Mouse (Mus musculus) liver, embryonic 14.5 days (tissue): ENCODE data around the gene Mms22l. TPM values are rescaled to one million over a fixed set of nuclear protein-coding genes. Genes with fewer than 3 reads are reported as not detected.

ENCODE experiments used
- ATAC-seq: fragments of 200-750 bp; cut with Nextera tagmentation; 2 replicates; pipeline ENCODE4 v1.8.0; 2017; ENCODE audit warnings: moderate number of reproducible peaks, mild to moderate bottlenecking, moderate library complexity; ENCODE audit not compliant: insufficient read depth
- DNase-seq, 3 experiments: peaks; one replicate each; pipeline ENCODE4 v3.0.0-alpha.2; 2012 to 2013; ENCODE audit warnings: low read depth in 3 of 3, low spot score in 3 of 3
- H3K27ac ChIP-seq: fragments of 300-500 bp; sonication (generic); 2 replicates; pipeline ENCODE4 v1.5.1; 2014; ENCODE audit warnings: moderate library complexity, mild to moderate bottlenecking, control low read depth, inconsistent platforms
- H3K27me3 ChIP-seq: fragments of 300-500 bp; sonication (generic); 2 replicates; pipeline ENCODE4 v1.6.1; 2014; ENCODE audit warnings: mild to moderate bottlenecking, low read length, moderate library complexity; ENCODE audit not compliant: control insufficient read depth, insufficient read depth
- H3K36me3 ChIP-seq: fragments of 300-500 bp; sonication (generic); replicated peaks from 2 replicates; pipeline ENCODE4 v1.6.1; 2014; ENCODE audit warnings: low read depth; ENCODE audit not compliant: control insufficient read depth, insufficient read depth
- H3K4me1 ChIP-seq, 2 experiments: fragments of 200-500 bp in 1 of 2; fragments of 300-500 bp in 1 of 2; sonication (generic) in 1 of 2; replicated peaks; 2 replicates each; pipeline ENCODE4 v1.6.1; 2012 to 2014; ENCODE audit warnings: antibody characterized with exemption in 1 of 2, inconsistent platforms in 1 of 2, low read length in 1 of 2; ENCODE audit not compliant: control insufficient read depth in 2 of 2, insufficient read depth in 2 of 2
- H3K4me2 ChIP-seq: fragments of 300-500 bp; sonication (generic); 2 replicates; pipeline ENCODE4 v1.6.1; 2014; ENCODE audit warnings: low read depth, mild to moderate bottlenecking, control low read depth, moderate library complexity
- H3K4me3 ChIP-seq, 2 experiments: fragments of 200-500 bp in 1 of 2; fragments of 300-500 bp in 1 of 2; sonication (generic) in 1 of 2; 2 replicates each; pipeline ENCODE4 v1.5.1; 2012 to 2014; ENCODE audit warnings: low read depth in 2 of 2, low read length in 2 of 2, mild to moderate bottlenecking in 2 of 2, control low read depth in 1 of 2, inconsistent platforms in 1 of 2, moderate library complexity in 1 of 2; ENCODE audit not compliant: insufficient read depth in 1 of 2
- H3K9ac ChIP-seq: fragments of 300-500 bp; sonication (generic); replicated peaks from 2 replicates; pipeline ENCODE4 v1.6.1; 2014; ENCODE audit warnings: mild to moderate bottlenecking, control low read depth, moderate library complexity
- H3K9me3 ChIP-seq: fragments of 300-500 bp; sonication (generic); 2 replicates; pipeline ENCODE4 v1.6.1; 2016; ENCODE audit warnings: low read length, mixed read lengths; ENCODE audit not compliant: control insufficient read depth
- CTCF ChIP-seq: IDR thresholded peaks from 2 replicates; pipeline ENCODE4 v1.5.1; 2016; ENCODE audit warnings: antibody characterized with exemption, low read depth, control low read depth
- EP300 ChIP-seq: IDR thresholded peaks from 2 replicates; pipeline ENCODE4 v1.6.1; 2016; ENCODE audit warnings: antibody characterized with exemption, low read depth
- WGBS: fragments of 180-500 bp; shearing (Covaris S2); extraction: QIAGEN DNeasy Blood & Tissue Kit; methylation state at CpG from one replicate; pipeline ENCODE4 v1.1.7; 2014; ENCODE audit not compliant: insufficient replicate concordance; 5-methylcytosine and 5-hydroxymethylcytosine counted together
- polyA plus RNA-seq, 2 experiments: library from polyadenylated mRNA; depleted of rRNA in 1 of 2; stranded (reverse) in 1 of 2; unstranded in 1 of 2; fragments of >200 nt; fragmentation: Nextera tagmentation in 1 of 2; extraction: Ambion mirVana in 1 of 2; gene quantifications; 2 replicates each; pipeline versions ENCODE4 v1.2.1 to v1.2.3; 2012 to 2014

Mms22l gene
- polyA plus RNA-seq, 2 experiments: 17.0 to 20.1 TPM

DNA sequence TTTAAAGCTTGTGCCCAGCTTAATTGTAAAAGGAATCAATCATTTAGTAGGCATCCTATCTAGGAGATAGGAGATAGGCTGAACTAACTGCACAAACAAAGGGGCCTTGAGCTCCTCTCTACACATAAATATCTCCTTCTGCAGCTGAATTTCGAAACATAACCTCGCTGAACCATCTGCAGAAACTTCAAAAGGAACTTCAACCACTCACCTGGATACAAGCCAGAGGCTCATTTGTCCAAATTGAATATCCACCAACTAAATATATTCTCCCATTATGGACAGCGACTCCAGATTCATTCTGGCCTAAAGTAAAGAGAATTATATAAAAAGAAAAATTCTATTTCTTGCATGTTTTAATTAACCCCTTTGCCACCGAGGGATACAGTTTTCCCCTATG lies 130.4 kb downstream of the Mms22l start:
- H3K4me1 ChIP-seq: no peaks in the 10 kb centered on the region
- no peak for ATAC-seq
- DNase-seq: no peak
- TF ChIP-seq EP300 (no peak), CTCF (no peak)
- no peak overlapping the region for H3K4me2 ChIP-seq
- no peaks in the 10 kb centered on the region for H3K9me3 ChIP-seq
- no peaks in the 10 kb centered on the region for H3K27me3 ChIP-seq
- WGBS: 58% methylated on average over 4 of the region's 4 CpGs
- no peaks in the 10 kb centered on the region for H3K36me3 ChIP-seq
- H3K27ac ChIP-seq: no peak overlapping the region
- no peak overlapping the region for H3K9ac ChIP-seq
- H3K4me3 ChIP-seq: no peak overlapping the region

DNA sequence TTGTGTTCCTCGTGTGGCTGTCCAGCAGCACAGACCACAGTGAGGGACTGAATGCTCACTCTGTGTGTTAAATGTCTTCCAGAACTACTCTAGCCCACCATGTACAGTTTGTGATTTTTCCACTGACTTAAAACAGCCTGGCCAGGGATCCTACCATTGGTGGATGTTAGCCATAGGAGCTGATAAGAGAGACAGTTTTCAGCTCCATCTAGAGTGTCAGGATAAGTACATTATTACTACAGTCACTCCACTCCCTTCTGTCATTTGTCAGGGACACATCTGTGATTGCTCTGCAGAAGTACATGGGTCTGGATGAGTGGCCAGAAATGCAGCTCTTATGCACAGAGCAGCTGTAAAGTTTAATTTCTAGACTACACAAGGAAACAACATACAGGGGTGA lies 131.6 kb downstream of the Mms22l start:
- H3K27me3 ChIP-seq: no peaks in the 10 kb centered on the region
- H3K36me3 ChIP-seq: no peaks in the 10 kb centered on the region
- no peak for TF ChIP-seq EP300
- no peak for TF ChIP-seq CTCF
- H3K4me3 ChIP-seq: no peak overlapping the region
- no peaks in the 10 kb centered on the region for H3K9me3 ChIP-seq
- WGBS: 43% methylated on average over 1 of the region's 1 CpGs
- DNase-seq (no peak), ATAC-seq (no peak)
- no peak overlapping the region for H3K27ac ChIP-seq
- no peak overlapping the region for H3K4me2 ChIP-seq
- no peak overlapping the region for H3K9ac ChIP-seq
- H3K4me1 ChIP-seq: no peaks in the 10 kb centered on the region

DNA sequence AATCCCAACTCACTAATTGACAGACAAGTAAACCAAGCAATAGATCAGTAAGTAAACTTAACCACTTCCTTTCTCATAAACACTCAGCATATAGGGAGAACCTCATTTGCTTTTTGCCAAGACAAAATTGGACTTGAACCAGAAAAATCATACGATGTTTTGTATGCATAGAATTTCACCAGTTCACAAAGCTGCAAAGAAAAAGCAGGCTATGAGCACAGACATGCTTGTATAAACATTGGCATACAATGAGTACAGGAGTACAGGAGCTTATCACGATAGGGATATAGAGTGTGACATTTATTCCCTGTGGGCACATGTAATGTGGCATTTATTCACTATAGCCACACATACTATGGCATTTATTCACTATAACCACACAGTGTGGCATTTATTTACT lies 134.2 kb downstream of the Mms22l start:
- H3K4me2 ChIP-seq: no peak overlapping the region
- DNase-seq (no peak), ATAC-seq (no peak)
- H3K9me3 ChIP-seq: no peaks in the 10 kb centered on the region
- no peak overlapping the region for H3K4me3 ChIP-seq
- WGBS: 73% methylated on average over 2 of the region's 2 CpGs
- H3K27me3 ChIP-seq: no peaks in the 10 kb centered on the region
- no peaks in the 10 kb centered on the region for H3K36me3 ChIP-seq
- H3K9ac ChIP-seq: no peak overlapping the region
- H3K27ac ChIP-seq: no peak overlapping the region
- H3K4me1 ChIP-seq: no peaks in the 10 kb centered on the region
- TF ChIP-seq EP300: no peak
- TF ChIP-seq CTCF: no peak

DNA sequence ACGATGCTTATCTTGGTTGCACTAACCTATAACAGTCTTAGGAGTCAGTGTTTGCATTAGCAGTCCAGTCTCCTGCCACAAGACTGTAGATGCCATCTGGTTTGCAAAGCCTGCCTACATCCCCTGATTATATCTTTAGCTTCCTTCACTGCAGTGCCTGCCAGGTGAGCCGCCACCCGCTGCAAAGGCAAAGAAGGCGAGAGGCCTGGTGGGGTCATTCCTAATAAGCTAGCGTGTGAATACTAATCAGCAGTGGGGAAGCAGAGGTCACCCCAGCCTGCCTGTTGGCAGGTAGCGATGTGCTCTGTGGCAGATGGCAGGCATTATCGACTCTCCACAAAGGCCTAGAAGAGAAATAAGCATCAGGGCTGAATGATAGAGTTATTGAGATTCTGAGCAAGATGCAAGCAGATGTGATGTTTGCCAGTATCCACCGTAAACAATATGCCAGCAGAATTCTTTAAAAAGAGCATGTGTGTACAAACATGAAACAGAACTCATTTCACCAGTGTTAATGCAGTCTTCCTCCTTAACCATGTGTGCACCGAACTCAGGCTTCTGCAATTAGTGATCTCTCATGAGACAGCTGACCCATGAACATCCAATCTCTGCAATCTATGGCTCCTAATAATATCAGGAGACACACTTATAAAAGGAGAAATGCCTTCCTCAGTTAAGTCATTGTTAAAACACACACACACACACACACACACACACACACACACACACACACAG lies 135.1 kb downstream of the Mms22l start:
- no peak for ATAC-seq
- H3K27me3 ChIP-seq: no peaks in the 10 kb centered on the region
- TF ChIP-seq EP300: no peak
- no peak for TF ChIP-seq CTCF
- H3K9ac ChIP-seq: no peak overlapping the region
- H3K36me3 ChIP-seq: no peaks in the 10 kb centered on the region
- H3K4me1 ChIP-seq: no peaks in the 10 kb centered on the region
- no peak overlapping the region for H3K4me2 ChIP-seq
- 72% methylated on average over 9 of the region's 9 CpGs for WGBS
- DNase-seq: no peak
- H3K9me3 ChIP-seq: no peaks in the 10 kb centered on the region
- H3K4me3 ChIP-seq: no peak overlapping the region
- no peak overlapping the region for H3K27ac ChIP-seq

DNA sequence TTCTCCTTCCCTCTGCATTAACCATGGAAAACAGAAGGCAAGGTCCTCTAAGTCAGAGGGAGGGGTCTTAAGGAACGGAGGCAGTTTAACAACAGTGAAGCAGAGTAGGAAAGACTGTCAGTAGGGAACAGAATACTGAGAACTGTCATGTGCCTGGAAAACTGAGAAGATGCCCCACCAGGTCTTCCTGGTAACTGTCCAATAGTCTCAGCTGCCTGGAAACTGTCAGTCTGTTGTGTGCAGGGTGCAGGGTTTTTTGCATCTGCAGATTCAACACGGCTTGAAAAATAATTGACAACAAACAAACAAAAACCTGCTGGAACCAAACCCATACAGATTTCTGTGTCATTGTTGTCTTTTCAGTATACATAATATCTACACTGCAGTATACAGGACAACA lies 146.1 kb downstream of the Mms22l start:
- Histone ChIP-seq H3K9ac (no peak overlapping the region), H3K4me2 (no peak overlapping the region), H3K36me3 (no peaks in the 10 kb centered on the region), H3K27me3 (no peaks in the 10 kb centered on the region), H3K27ac (no peak overlapping the region), H3K4me1 (peaks cover 0 to 14% of the 10 kb centered on the region in 2 experiments; a peak in 3 of 4 replicates), H3K4me3 (no peak overlapping the region), H3K9me3 (no peaks in the 10 kb centered on the region)
- WGBS: 73% methylated on average over 2 of the region's 2 CpGs
- ATAC-seq: no peak
- no peak for TF ChIP-seq CTCF
- no peak for TF ChIP-seq EP300
- no peak for DNase-seq
